Mouse (Mus musculus) limb, embryonic 10.5 days (tissue): Measurements from ENCODE around the gene Casp3. TPM values are rescaled to one million over a fixed set of nuclear protein-coding genes. Genes with fewer than 3 reads are reported as not detected.

Experiments used
- DNase-seq: peaks from one replicate; pipeline ENCODE4 v3.0.0-alpha.2; 2017; ENCODE audit warnings: low spot score
- H3K27ac ChIP-seq: fragments of 300-500 bp; sonication (generic); 2 replicates; pipeline ENCODE4 v1.5.1; 2016; ENCODE audit warnings: mild to moderate bottlenecking
- H3K27me3 ChIP-seq: fragments of 300-500 bp; sonication (generic); 2 replicates; pipeline ENCODE4 v1.6.1; 2016; ENCODE audit warnings: low read depth, mild to moderate bottlenecking; ENCODE audit not compliant: poor library complexity, severe bottlenecking
- H3K36me3 ChIP-seq: fragments of 300-500 bp; sonication (generic); 2 replicates; pipeline ENCODE4 v1.6.1; 2016; ENCODE audit warnings: mild to moderate bottlenecking, moderate library complexity
- H3K4me1 ChIP-seq: fragments of 300-500 bp; sonication (generic); 2 replicates; pipeline ENCODE4 v1.6.1; 2016
- H3K4me3 ChIP-seq: fragments of 300-500 bp; sonication (generic); 2 replicates; pipeline ENCODE4 v1.5.1; 2016; ENCODE audit warnings: mild to moderate bottlenecking, moderate library complexity
- H3K9me3 ChIP-seq: fragments of 300-500 bp; sonication (generic); replicated peaks from 2 replicates; pipeline ENCODE4 v1.6.1; 2016; ENCODE audit warnings: mild to moderate bottlenecking
- WGBS: fragments of 180-500 bp; shearing (Covaris S2); methylation state at CpG from one replicate; pipeline ENCODE4 v1.1.7; 2016; 5-methylcytosine and 5-hydroxymethylcytosine counted together
- polyA plus RNA-seq: library from polyadenylated mRNA; unstranded; fragments of >200 nt; fragmentation: Nextera tagmentation; extraction: Ambion mirVana; gene quantifications from 2 replicates; pipeline ENCODE4 v1.2.1, GENCODE M21; 2016

Gene Casp3
- polyA plus RNA-seq, 1 experiment from 2014 or later = 145 TPM

GRCm38 (mm10) chr8:46593772-46594171 is 23.3 kb upstream of the Casp3 start:
- H3K27ac ChIP-seq = no peak overlapping the region
- DNase-seq = no peak
- H3K4me1 ChIP-seq = no peaks in the 10 kb centered on the region
- no peak overlapping the region for H3K4me3 ChIP-seq
- H3K9me3 ChIP-seq = no peaks in the 10 kb centered on the region
- H3K27me3 ChIP-seq = no peaks in the 10 kb centered on the region
- whole genome bisulfite sequencing = 85% methylated on average over 2 of the region's 2 CpGs
- peaks cover 10% of the 10 kb centered on the region; the same call in 1 of the 2 replicates for H3K36me3 ChIP-seq

- Histone ChIP-seq H3K4me3 (no peak overlapping the region), H3K27me3 (no peaks in the 10 kb centered on the region), H3K9me3 (no peaks in the 10 kb centered on the region), H3K4me1 (no peaks in the 10 kb centered on the region), H3K27ac (no peak overlapping the region), H3K36me3 (peaks cover 10% of the 10 kb centered on the region; the same call in 1 of the 2 replicates)
- no peak for DNase-seq
- 90% methylated on average over 2 of the region's 2 CpGs for WGBS
Measured at GRCm38 (mm10) chr8:46595593-46595992, 21.5 kb upstream of the Casp3 start.

GRCm38 (mm10) chr8:46596530-46596929 is 20.6 kb upstream of the Casp3 start:
- Histone ChIP-seq H3K27ac (no peak overlapping the region), H3K9me3 (no peaks in the 10 kb centered on the region), H3K4me1 (peaks cover 8% of the 10 kb centered on the region), H3K4me3 (no peak overlapping the region), H3K27me3 (no peaks in the 10 kb centered on the region), H3K36me3 (peaks cover 10% of the 10 kb centered on the region; the same call in 1 of the 2 replicates)
- DNase-seq = no peak
- 91% methylated on average over 2 of the region's 2 CpGs for WGBS

DNA sequence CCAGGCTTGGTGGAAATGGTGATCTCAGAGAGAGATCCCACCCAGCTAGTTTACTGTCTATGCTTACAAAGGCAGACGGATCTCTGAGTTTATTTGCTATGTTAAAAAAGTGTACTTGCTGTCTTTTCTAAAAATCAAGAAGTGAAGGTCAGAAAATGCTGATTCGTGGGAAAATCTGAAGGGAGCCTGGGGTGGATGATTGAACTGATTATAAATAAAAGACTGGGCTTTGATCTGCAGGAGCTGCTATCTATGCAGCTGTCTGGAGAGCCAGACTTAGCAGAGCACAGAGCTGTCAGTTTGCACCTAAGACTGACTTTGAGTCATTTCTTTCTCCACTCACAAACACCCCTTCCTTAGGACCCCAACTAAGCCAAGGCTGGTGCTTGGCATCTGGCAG is 19.7 kb upstream of the Casp3 start:
- Histone ChIP-seq H3K36me3 (peaks cover 10% of the 10 kb centered on the region; the same call in 1 of the 2 replicates), H3K27ac (no peak overlapping the region), H3K27me3 (no peaks in the 10 kb centered on the region), H3K4me1 (peaks cover 10% of the 10 kb centered on the region), H3K4me3 (no peak overlapping the region), H3K9me3 (no peaks in the 10 kb centered on the region)
- no peak for DNase-seq
- WGBS = 86% methylated on average over 2 of the region's 2 CpGs

GRCm38 (mm10) chr8:46598114-46598513 is 19.0 kb upstream of the Casp3 start:
- no peaks in the 10 kb centered on the region for H3K9me3 ChIP-seq
- no peak for DNase-seq
- H3K36me3 ChIP-seq = peaks cover 10% of the 10 kb centered on the region; the same call in 1 of the 2 replicates
- H3K4me3 ChIP-seq = no peak overlapping the region
- H3K27ac ChIP-seq = no peak overlapping the region
- H3K27me3 ChIP-seq = no peaks in the 10 kb centered on the region
- 90% methylated on average over 2 of the region's 2 CpGs for WGBS
- H3K4me1 ChIP-seq = peaks cover 10% of the 10 kb centered on the region

DNA sequence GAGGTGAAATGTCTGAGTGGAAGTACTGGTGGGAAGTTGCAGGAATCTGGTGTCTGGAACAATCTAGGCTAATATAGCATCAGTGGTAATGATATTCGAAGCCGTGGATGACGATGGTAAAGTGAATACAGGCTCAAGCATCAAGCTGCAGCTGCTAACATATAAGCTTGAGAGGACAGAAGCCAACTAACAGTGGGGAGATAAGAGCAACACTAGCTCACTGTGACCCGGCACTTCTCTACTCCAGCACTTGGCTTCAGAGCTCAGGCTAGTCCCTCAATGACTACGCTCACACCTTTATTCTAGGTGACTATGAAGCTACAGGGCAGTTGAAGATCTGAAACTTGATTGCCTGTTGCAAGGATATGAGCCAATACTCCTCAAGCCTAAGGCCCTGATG is 18.3 kb upstream of the Casp3 start:
- H3K9me3 ChIP-seq = no peaks in the 10 kb centered on the region
- H3K27ac ChIP-seq = no peak overlapping the region
- no peak for DNase-seq
- peaks cover 10% of the 10 kb centered on the region; the same call in 1 of the 2 replicates for H3K36me3 ChIP-seq
- 94% methylated on average over 5 of the region's 5 CpGs for WGBS
- no peak overlapping the region for H3K4me3 ChIP-seq
- peaks cover 10% of the 10 kb centered on the region for H3K4me1 ChIP-seq
- no peaks in the 10 kb centered on the region for H3K27me3 ChIP-seq

GRCm38 (mm10) chr8:46599314-46599904 is 17.7 kb upstream of the Casp3 start:
- no peak for DNase-seq
- H3K9me3 ChIP-seq = no peaks in the 10 kb centered on the region
- no peak overlapping the region for H3K27ac ChIP-seq
- 93% methylated on average over 7 of the region's 7 CpGs for WGBS
- H3K36me3 ChIP-seq = peaks cover 10% of the 10 kb centered on the region; the same call in 1 of the 2 replicates
- no peak overlapping the region for H3K4me3 ChIP-seq
- H3K27me3 ChIP-seq = no peaks in the 10 kb centered on the region
- peaks cover 10% of the 10 kb centered on the region for H3K4me1 ChIP-seq

DNA sequence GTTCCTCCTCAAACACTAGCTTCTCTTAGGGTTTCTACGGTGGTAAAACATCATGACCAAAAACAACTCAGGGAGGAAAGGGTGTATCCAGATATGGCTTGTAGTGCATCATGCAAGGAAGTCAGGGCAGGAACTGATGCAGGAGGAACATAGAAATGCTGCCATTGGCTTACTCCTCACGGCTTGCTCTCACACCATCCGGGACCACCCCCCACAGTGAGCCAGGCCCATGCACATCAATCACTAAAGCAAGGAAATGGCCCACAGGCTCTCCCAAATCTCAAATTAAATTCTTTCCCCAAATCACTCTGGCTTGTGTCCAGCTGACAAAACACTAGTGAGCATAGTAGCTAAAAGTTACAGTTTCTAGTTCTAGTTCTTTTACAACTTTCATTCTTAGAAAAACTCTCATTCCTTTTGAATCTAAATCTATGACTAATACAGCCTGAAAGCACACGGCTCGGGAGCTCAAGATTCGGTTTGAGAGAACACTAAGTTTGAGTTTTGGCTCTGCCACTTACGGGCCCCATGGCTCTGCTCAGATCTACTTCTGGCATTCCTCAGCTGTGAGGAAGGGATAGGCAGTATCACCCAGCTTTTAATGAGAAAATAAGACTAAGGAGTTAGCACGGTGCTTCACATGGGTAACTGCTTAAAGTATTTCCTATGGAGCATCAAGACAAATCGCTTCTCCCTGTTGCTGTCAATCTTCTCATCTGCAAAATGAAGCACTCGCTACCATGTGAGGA is 16.0 kb upstream of the Casp3 start:
- Histone ChIP-seq H3K27ac (no peak overlapping the region), H3K36me3 (peaks cover 16% of the 10 kb centered on the region; the same call in 1 of the 2 replicates), H3K4me1 (peaks cover 10% of the 10 kb centered on the region), H3K9me3 (no peaks in the 10 kb centered on the region), H3K4me3 (no peak overlapping the region), H3K27me3 (no peaks in the 10 kb centered on the region)
- peak; percentile 49 for DNase-seq
- 59% methylated on average over 10 of the region's 10 CpGs for WGBS

GRCm38 (mm10) chr8:46603587-46603986 is 13.5 kb upstream of the Casp3 start:
- WGBS = 75% methylated on average over 5 of the region's 5 CpGs
- Histone ChIP-seq H3K36me3 (peaks cover 16% of the 10 kb centered on the region; the same call in 1 of the 2 replicates), H3K27ac (no peak overlapping the region), H3K9me3 (no peaks in the 10 kb centered on the region), H3K4me1 (peaks cover 10% of the 10 kb centered on the region), H3K27me3 (no peaks in the 10 kb centered on the region), H3K4me3 (no peak overlapping the region)
- no peak for DNase-seq

GRCm38 (mm10) chr8:46606930-46607329 is 10.2 kb upstream of the Casp3 start:
- no peaks in the 10 kb centered on the region for H3K4me1 ChIP-seq
- 74% methylated on average over 1 of the region's 1 CpGs for WGBS

DNA sequence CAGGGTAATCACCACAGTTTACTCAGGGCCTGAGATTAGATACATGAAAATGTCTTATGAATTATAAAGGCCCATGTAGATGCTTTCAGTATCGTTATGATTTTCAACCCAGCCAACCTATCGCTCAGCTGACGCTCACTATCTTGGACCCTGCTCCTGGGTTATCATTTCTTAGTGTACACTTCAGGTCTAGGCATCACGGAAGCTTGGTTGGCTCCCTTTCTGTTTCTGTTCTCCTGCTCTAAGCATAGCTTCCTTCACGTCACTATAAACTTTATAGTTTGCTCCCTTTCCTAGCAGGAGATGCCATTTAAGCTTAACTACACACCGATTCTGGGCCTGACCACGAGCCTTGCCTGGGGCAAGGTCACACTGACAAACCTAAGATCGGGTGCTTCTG is 5.5 kb upstream of the Casp3 start:
- no peak overlapping the region for H3K4me3 ChIP-seq
- peaks cover 14% of the 10 kb centered on the region for H3K4me1 ChIP-seq
- H3K9me3 ChIP-seq = no peaks in the 10 kb centered on the region
- WGBS = 84% methylated on average over 8 of the region's 8 CpGs
- no peak for DNase-seq
- no peaks in the 10 kb centered on the region for H3K27me3 ChIP-seq
- no peak overlapping the region for H3K27ac ChIP-seq
- H3K36me3 ChIP-seq = peaks cover 9% of the 10 kb centered on the region; the same call in 1 of the 2 replicates

More at GRCm38 (mm10) chr8:46606930-46607329, 10.2 kb upstream of the Casp3 start:
- Histone ChIP-seq H3K27me3 (no peaks in the 10 kb centered on the region), H3K4me3 (no peak overlapping the region), H3K36me3 (peaks cover 16% of the 10 kb centered on the region; the same call in 1 of the 2 replicates), H3K9me3 (no peaks in the 10 kb centered on the region), H3K27ac (no peak overlapping the region)
- no peak for DNase-seq

- H3K36me3 ChIP-seq = peaks cover 6% of the 10 kb centered on the region; the same call in 1 of the 2 replicates
- H3K4me3 ChIP-seq = no peak overlapping the region
- WGBS = 87% methylated on average over 4 of the region's 4 CpGs
- H3K27me3 ChIP-seq = no peaks in the 10 kb centered on the region
- no peak for DNase-seq
- H3K27ac ChIP-seq = no peak overlapping the region
- H3K4me1 ChIP-seq = peaks cover 17% of the 10 kb centered on the region
- H3K9me3 ChIP-seq = no peaks in the 10 kb centered on the region
Measured at GRCm38 (mm10) chr8:46612913-46613312, 4.2 kb upstream of the Casp3 start.

- H3K27ac ChIP-seq = 0 out of 2 replicates have a peak overlapping the region, but pooled peaks have one; percentile 14
- no peak for DNase-seq
Measured at GRCm38 (mm10) chr8:46613377-46613776, 3.7 kb upstream of the Casp3 start.

More at GRCm38 (mm10) chr8:46613377-46613776, 3.7 kb upstream of the Casp3 start:
- Histone ChIP-seq H3K4me1 (peaks cover 19% of the 10 kb centered on the region), H3K4me3 (no peak overlapping the region), H3K36me3 (peaks cover 6% of the 10 kb centered on the region; the same call in 1 of the 2 replicates), H3K27me3 (no peaks in the 10 kb centered on the region), H3K9me3 (no peaks in the 10 kb centered on the region)
- WGBS = 28% methylated on average over 4 of the region's 4 CpGs
